Mouse (Mus musculus) kidney, adult 9 months (tissue): ENCODE measurements around the gene Comp.

Experiments
- DNase-seq: peaks from one replicate; pipeline ENCODE4 v3.0.0; 2022

Gene Comp

DNA sequence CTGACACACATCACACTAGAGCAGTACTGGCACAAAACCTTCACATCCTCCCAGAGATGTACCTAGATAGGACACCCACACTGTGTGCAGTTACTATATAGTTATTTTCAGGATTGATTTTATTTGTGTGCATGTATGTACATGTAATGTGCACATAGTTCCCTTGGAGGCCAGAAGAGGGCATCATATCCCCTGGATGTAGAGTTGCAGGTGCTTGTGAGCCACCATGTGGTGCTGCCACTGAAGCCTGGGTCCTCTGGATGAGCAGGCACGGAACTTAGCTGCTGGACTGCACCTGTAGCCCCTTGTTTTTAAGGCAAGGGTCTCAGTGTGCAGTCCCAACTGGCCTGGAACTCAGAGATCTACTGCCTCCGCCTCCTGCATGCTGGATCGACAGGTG lies 30.9 kb downstream of the Comp start:
- no peak for DNase-seq

DNA sequence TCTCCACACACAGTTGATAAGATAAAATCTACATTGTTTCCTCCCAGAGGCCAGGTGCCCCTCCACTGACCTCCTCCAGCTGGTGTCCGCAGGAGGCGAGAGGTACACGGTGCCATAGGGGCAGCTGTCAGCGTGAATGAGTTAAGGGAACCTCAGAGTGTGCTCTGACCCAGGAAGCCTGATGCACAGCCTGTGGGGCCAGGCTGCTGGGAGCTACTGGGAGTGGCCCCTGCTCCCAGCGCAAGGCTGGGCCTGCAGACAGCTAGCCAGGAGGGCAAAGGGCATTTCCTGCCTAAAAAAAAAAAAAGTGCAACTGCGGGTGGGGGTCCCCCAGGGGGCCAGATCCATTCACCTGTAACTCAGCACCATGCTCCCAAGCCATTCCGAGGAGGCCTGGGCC lies 31.8 kb downstream of the Comp start:
- no peak for DNase-seq

DNA sequence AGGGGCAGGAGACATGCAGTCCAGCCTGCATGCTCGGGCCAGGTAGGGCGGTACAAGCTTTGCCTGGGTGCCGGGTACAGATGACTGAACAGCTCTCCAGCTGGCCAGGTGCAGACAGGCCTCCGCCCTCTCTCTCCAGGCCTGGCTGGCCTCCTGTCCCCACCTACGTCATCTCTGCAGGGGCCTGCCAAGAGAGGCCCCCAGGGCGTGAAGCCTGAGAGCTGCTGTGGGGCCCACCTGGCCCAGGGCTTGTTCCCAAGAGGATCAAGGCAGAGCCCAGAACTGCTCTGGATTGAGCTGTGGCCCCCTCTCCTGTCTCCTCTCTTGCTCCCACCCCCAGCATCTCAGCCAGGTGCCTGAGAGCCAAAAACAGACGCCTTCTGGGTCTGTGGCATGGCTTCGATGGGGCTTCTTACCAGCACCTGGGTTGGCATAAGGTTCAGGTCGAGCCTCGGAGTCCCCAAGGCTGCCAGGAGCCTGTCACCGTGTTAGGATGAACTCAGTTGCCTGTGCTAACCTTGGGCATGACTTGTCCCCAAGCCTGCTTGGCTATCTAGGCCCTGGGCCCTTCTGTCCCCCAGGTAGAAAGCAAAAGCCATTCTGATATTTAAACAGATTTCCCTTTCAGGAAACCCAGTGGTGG lies 33.2 kb downstream of the Comp start:
- DNase-seq: peak; percentile 25

GRCm38 (mm10) chr8:70408301-70408700 lies 34.9 kb downstream of the Comp start:
- no peak for DNase-seq

DNA sequence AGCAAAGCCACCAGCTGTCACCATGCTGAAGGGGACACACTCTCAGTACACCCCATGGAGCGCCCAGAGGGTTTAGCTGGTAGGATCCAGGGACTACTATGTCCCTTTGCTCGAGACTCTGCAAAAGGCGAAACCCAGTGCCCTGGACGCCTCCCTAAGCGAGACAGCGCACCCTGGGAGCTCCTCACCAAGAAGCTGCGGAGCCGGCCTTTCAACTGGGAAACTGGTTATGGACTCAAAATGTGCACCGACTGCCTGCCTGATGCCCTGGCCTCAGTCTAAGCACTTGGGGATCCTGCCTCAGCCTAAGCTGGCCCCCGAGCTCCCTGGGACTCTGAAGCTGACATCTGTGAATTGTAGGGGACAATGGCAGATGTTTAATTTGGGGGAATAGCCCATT lies 35.7 kb downstream of the Comp start:
- no peak for DNase-seq

- DNase-seq: no peak
Measured at GRCm38 (mm10) chr8:70409455-70409871, 36.1 kb downstream of the Comp start.

GRCm38 (mm10) chr8:70410281-70410680 lies 36.9 kb downstream of the Comp start:
- no peak for DNase-seq

DNA sequence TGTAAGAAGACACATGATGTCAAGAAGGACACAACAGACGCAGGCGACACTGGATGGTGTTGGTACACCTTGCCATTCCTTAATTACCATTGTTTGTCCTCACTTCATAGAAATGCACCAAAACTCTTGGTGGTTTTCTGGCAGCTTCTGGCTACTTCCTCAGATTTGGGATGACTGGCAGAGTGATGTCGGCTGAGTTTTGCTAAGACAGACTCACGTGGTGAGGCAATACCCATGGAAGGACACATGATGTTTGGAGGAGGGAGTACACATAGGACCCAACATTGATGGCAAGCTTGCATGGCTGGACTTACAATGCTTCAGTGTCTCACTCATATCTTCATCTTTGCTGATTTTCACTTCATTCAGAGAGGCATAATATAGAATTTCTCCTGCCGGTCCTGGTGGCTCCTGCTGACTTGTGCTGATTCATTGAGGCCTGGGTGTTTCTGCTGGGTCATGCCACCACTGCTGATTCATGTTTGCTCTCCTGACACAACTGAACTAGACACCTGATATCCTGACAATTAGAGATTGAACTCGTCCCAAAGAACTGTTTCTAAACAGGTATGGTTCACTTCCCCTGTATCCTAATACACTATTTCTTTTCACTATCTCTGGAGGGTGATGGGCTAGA lies 41.1 kb downstream of the Comp start:
- no peak for DNase-seq

DNA sequence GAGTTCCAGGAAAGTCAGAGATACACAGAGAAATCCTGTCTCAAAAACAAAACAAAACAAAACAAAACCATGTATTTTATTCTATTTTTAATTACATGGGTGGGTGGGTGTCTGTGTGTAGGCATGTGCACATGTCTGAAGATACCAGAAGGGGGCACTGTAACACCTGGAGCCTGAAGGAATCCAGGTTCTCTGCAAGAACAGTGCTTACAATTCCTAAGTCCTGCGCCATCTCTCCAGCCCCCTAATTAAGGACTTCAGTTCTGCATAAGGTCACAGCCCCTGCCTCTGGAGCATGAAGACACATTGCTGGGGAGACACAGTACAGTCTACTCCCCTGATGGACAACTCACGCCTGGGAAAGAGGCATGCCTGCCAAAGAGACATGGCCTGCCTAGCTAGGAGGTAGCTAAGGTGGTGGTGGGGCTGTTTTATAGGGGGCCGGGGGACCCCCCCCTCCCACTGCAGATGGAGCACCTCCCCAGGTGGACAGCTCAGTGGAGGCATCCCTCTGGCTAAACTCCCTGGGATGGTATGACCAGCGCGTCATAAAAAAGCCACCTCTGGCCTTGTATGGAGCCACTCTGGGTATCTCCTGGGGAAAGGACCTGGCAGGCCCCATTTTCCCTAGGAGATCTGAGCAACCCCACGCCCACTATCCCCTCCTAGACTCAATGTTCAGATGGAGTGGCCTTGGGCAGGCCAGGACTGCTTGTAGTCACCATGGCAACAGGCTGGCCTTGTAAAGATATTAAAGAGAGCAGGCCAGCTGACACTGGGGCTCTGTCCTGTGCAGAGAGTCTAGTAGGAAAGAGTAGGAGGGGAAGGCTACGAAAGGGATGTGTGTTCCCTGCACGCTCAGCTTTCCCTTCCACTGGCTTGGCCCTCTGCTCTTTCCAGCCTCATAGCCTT lies 42.4 kb downstream of the Comp start:
- DNase-seq: peak; percentile 32

GRCm38 (mm10) chr8:70416941-70417340 lies 43.6 kb downstream of the Comp start:
- DNase-seq: no peak

DNA sequence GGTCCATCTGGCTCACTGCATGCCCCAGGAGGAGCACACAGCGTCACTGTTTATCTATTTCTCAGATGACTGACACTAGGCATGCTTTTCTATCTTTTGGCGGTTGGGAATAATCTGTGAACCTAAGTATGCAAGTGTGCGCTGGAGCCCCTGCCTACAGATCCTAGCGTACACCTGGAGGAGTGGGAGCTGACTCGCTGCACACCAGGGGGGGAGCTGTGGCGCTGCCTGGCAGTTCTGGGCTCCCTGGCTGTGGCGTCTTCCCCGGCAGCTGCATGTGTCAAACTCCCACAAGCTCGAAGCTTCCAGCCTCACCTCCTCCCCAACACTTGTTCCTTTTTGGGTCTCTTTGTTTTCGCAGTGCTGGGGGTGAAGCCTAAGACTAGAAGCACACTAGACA lies 44.6 kb downstream of the Comp start:
- no peak for DNase-seq

GRCm38 (mm10) chr8:70418954-70419353 lies 45.6 kb downstream of the Comp start:
- no peak for DNase-seq

DNA sequence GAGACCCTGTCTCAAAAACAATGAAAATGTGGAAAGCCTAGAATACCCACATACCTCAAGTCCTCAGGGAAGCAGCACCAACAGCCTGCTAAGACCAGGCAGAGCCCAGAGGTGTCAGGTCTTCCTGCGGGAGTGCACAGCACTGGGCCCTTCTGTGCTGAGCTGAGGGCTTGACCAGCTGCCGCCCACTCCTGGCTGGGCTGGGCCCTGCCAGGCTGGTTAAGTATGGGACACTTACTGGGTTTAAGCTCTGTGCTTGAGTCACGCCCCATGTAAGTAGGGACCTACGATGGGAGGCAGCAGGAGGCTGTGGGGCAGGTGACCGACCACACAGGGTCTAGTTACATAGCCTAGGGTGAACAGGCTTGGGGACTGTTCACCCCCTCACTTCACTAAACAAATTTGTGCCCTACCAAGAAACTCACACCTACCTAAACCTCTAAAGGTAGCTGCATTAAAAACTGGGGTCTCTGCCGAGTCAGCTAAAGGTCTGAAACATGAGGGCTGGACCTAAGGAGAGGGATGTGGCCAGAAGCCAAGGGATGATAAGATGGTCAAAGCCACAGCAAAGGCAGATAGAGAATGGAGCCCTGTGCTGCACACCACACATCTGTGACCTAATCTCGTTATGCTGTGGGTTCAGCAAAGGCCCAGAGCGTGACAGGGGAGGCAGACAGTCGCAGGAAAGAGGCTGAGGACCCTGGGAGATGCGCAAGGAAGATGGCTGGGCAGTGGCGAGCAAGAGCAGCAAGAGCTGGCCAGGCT lies 46.7 kb downstream of the Comp start:
- DNase-seq: no peak

DNA sequence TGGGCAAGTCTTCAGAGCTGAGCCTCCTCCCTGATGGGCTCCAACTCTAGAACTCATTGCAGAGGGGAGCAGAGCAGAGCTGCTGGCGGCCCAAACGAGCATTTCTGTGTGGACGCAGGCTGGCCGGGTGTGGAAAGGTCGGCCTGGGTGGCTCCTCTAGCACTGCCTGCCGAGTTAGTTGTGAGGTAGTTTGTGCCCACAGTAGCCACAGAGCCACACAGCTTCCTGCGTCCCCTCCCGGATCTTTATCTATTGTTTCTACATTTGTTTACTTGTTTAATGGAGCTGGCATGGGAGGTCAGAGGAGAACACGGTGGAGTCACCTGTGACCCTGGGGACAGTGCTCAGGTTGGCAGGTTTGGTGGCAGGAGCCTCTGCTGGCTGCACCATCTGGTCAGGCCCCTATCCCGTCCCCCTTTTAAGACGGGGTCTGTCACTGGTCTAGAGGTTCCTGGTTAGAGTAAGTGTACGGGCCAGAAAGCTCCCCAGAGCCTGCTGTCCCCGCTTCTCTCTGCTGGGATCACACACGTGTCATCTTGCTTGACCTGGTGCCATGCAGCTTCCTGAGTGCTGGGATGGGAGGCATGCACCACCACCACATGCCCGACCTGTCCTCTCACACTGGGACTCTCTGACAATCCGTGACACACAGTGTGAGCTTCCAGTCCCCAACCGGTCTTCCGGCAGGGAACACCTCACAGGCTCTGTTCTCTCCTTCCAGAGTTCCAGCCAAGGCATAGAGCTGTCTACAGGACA lies 48.2 kb downstream of the Comp start:
- DNase-seq: no peak

- DNase-seq: no peak
Measured at GRCm38 (mm10) chr8:70422722-70423121, 49.4 kb downstream of the Comp start.

GRCm38 (mm10) chr8:70426300-70426907 lies 53.0 kb downstream of the Comp start:
- DNase-seq: no peak

DNA sequence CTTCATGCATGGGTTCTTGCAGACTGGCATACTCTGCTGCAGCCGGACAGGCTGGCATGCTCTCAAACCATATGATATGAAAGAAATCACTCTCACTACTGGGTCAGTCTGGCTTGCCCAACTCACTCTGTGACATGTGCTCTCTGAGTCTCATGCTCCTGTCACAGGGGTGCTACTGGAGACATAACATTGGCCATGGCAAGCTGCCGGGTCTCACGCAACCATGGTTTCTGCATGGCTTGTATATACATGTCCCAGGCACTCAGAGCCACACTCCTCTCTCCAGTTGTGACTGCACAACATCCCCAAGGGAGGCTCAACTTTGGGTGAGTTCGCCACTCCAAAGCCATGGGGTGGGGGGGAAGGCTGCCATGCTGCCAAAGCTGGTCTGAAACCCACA lies 57.9 kb downstream of the Comp start:
- no peak for DNase-seq
